Mouse (Mus musculus) heart, adult 2 months (tissue): ENCODE measurements at regions not wholly inside any gene's neighbourhood (a gene's known extent, or its start where the extent isn't known, plus 50 kb on each side); places are given as distances from the start of the nearest gene placed in this dataset.

Experiments used
- CTCF ChIP-seq: fragments of 200-600 bp; IDR thresholded peaks from 2 replicates; pipeline ENCODE4 v1.8.1; 2022; ENCODE audit warnings: antibody characterized with exemption, mild to moderate bottlenecking, moderate library complexity
- POLR2A ChIP-seq: fragments of 200-500 bp; IDR thresholded peaks from 2 replicates; pipeline ENCODE4 v1.6.1; 2011; ENCODE audit warnings: mild to moderate bottlenecking, low read depth, low read length, control low read depth; ENCODE audit not compliant: insufficient read depth

GRCm38 (mm10) chr1:185918663-185919062 is 198.4 kb downstream of the Lyplal1 start:
- no peak for TF ChIP-seq POLR2A
- no peak for TF ChIP-seq CTCF
